Mouse (Mus musculus) brain, embryonic 14.5 days (tissue): ENCODE results near the gene Araf.

Experiments
- CTCF ChIP-seq: fragments of 200-500 bp; IDR thresholded peaks from 2 replicates; pipeline ENCODE4 v1.5.1; 2012; ENCODE audit warnings: inconsistent platforms, mild to moderate bottlenecking, moderate library complexity, borderline replicate concordance; ENCODE audit not compliant: insufficient read depth, insufficient read length; ENCODE audit errors: extremely low read depth
- POLR2A ChIP-seq: fragments of 200-500 bp; IDR thresholded peaks from 2 replicates; pipeline ENCODE4 v1.6.1; 2012; ENCODE audit warnings: mild to moderate bottlenecking, inconsistent platforms, borderline replicate concordance; ENCODE audit not compliant: poor library complexity, insufficient read depth, insufficient read length, severe bottlenecking; ENCODE audit errors: extremely low read depth

DNA sequence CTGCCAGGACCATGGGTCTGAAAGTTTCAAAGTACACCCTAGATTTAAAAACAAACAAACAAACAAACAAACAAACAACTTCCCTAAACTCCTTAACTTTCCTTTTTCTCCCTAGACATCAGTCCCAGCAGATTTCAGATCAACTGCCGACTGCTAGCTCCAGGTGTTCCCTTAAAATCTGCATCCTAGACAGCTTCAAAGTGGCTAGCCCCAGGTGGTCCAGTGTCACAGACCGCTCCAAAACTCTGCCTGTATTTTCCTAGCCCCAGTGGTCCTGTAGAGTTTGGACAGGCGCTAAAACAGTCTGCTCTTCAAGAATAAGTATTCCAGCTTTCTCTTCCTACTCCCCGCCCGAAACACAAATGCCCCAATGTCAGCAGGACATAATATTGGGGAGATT is 3.4 kb upstream of the Araf start:
- TF ChIP-seq CTCF (no peak), POLR2A (no peak)
